Mouse (Mus musculus) forebrain, postnatal 0 days (tissue): ENCODE measurements at regions not wholly inside any gene's neighbourhood (a gene's known extent, or its start where the extent isn't known, plus 50 kb on each side); places are given as distances from the start of the nearest gene placed in this dataset.

Experiments used
- ATAC-seq: fragments of 200-750 bp; cut with Nextera tagmentation; 2 replicates; pipeline ENCODE4 v1.8.0; 2017; ENCODE audit warnings: mild to moderate bottlenecking, moderate library complexity
- DNase-seq: peaks from one replicate; pipeline ENCODE4 v3.0.0-alpha.2; 2015
- H3K27ac ChIP-seq: fragments of 300-500 bp; sonication (generic); 2 replicates; pipeline ENCODE4 v1.5.1; 2014; ENCODE audit warnings: low read depth, mild to moderate bottlenecking, antibody characterized with exemption, low read length, moderate library complexity, mixed read lengths
- H3K27me3 ChIP-seq: fragments of 300-500 bp; sonication (generic); 2 replicates; pipeline ENCODE4 v1.6.1; 2014; ENCODE audit warnings: mild to moderate bottlenecking, low read length, mixed read lengths; ENCODE audit not compliant: insufficient read depth
- H3K36me3 ChIP-seq: fragments of 300-500 bp; sonication (generic); 2 replicates; pipeline ENCODE4 v1.6.1; 2014; ENCODE audit warnings: mild to moderate bottlenecking, moderate library complexity; ENCODE audit not compliant: insufficient read depth
- H3K4me1 ChIP-seq: fragments of 300-500 bp; sonication (generic); 2 replicates; pipeline ENCODE4 v1.6.1; 2014; ENCODE audit warnings: antibody characterized with exemption; ENCODE audit not compliant: insufficient read depth
- H3K4me2 ChIP-seq: fragments of 300-500 bp; sonication (generic); 2 replicates; pipeline ENCODE4 v1.6.1; 2014; ENCODE audit warnings: low read depth, mild to moderate bottlenecking, moderate library complexity
- H3K4me3 ChIP-seq: fragments of 300-500 bp; sonication (generic); 2 replicates; pipeline ENCODE4 v1.5.1; 2014; ENCODE audit warnings: low read depth, low read length, mixed read lengths
- H3K9ac ChIP-seq: fragments of 300-500 bp; sonication (generic); 2 replicates; pipeline ENCODE4 v1.6.1; 2014; ENCODE audit warnings: mild to moderate bottlenecking
- H3K9me3 ChIP-seq: fragments of 300-500 bp; sonication (generic); 2 replicates; pipeline ENCODE4 v1.6.1; 2016; ENCODE audit warnings: low read length
- CTCF ChIP-seq: sonication (generic); IDR thresholded peaks from 2 replicates; pipeline ENCODE4 v1.5.1; 2016; ENCODE audit warnings: antibody characterized with exemption, control low read depth, low read depth
- WGBS: fragments of 180-500 bp; shearing (Covaris S2); extraction: QIAGEN DNeasy Blood & Tissue Kit; methylation state at CpG from one replicate; pipeline ENCODE4 v1.1.7; 2014; 5-methylcytosine and 5-hydroxymethylcytosine counted together

- Histone ChIP-seq H3K9me3 (no peaks in the 10 kb centered on the region), H3K36me3 (no peaks in the 10 kb centered on the region), H3K4me3 (no peak overlapping the region), H3K4me2 (no peak overlapping the region), H3K27ac (no peak overlapping the region), H3K27me3 (0 out of 2 replicates have a peak, but pooled peaks cover 8% of the 10 kb centered on the region), H3K4me1 (no peaks in the 10 kb centered on the region), H3K9ac (no peak overlapping the region)
- DNase-seq (no peak), ATAC-seq (no peak)
- no peak for TF ChIP-seq CTCF
- 94% methylated on average over 4 of the region's 4 CpGs for WGBS
Measured at GRCm38 (mm10) chr6:100338291-100338690, 51.0 kb upstream of the Rybp start.
